Mouse (Mus musculus) T-helper 17 cell (primary cell): ENCODE results near the gene 4933434E20Rik.

ENCODE experiments used
- in situ Hi-C, 2 experiments: fragments of 300-600 bp; cut with MboI, MseI; formaldehyde crosslinking; loops; 1 replicate in 1 of 2; 2 replicates in 1 of 2; pipeline ENCODE4 v1.15.1; 2025; ENCODE audit warnings: high pct_unique_total_duplicates in 2 of 2

4933434E20Rik gene

GRCm38 (mm10) chr3:90051441-90052350 lies at the start of gene 4933434E20Rik:
Gene 4933434E20Rik, plus strand, starts transcription at chr3:90051636.
- in situ Hi-C loops: no loop called here

DNA sequence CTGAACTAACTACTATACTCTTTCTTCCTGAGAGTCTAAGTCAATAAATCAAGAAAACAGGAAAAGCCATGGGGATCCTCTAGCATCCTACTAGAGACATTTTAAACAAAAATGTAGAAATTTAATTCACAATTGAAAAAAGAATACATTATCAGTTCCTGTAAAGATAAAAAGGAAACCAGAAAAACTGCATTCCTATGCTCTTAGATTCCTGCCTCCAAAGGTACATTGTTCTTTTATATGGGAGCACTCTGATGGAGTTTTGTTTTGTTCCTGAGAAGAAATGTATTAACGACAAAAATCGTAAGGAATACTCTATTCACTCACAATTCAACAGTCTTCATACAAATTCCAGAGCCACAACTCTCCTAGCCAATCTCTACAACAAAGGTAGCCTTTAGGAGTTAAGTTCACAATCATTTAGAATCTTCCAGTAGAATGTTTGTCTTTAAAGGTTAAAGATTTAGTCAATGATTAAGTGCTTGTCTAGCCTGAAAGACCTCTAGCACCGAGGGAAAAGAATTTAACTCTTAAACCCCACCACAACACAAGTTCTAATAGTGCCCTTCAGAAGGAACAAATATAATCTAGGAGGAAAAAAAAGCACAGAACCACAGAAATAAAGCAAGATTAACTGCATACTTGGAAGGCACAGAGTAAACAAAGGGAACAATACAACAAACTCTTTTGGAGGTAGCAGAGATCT lies 47.2 kb upstream of the 4933434E20Rik start:
- in situ Hi-C loops: no loop called here

GRCm38 (mm10) chr3:90010291-90010690 lies 41.1 kb upstream of the 4933434E20Rik start:
- in situ Hi-C loops: loop anchor here in 1 of 2 experiments (10.0 kb wide), 1 partner anchor 345 kb away; no protein-coding TSS in a partner anchor

DNA sequence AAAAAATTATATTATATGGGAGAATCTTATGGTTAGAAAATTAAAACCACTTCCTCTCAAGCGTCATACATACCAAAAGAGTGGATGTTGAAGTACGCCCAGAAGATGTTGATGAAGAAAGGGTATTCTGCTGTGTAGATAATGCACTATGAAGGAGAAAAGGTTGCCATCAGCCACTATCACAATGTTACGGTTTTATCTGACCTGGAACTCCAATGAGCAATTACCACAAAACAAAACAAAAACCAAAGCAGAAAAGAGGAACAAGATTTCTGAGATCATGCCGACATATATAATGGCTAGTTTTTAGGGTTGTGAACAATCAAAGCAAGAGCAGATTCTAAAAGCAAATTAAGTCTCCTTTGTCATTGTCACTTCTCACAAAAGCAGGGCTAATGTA lies 34.8 kb upstream of the 4933434E20Rik start:
- in situ Hi-C loops: loop anchor here (5.0 to 10.0 kb wide), 2 partner anchors 338 to 1704 kb away; no protein-coding TSS in a partner anchor

- in situ Hi-C loops: loop anchor here in 1 of 2 experiments (5.0 to 10.0 kb wide), 2 partner anchors 1337 to 1720 kb away; no protein-coding TSS in a partner anchor
Measured at GRCm38 (mm10) chr3:90034653-90035052, 16.8 kb upstream of the 4933434E20Rik start.

DNA sequence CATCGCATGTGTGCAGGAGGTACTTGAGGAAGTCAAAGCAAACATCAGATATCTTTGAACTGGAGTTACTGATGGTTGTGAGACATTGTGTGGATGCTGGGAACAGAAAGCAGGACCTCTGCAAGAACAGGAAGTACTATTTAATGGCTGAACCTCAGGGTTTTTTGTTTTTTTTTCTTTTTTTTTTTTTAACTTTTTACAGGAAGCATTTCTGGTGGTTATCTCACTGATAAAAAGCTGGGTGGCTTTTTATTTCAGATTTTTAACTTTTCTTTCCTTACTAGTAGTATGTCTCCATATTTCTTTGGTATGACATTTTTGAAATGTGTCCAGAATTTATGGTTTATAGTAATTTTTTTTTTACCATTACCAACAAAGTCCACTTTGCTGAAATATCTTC lies 15.2 kb upstream of the 4933434E20Rik start:
- in situ Hi-C loops: loop anchor here in 1 of 2 experiments (5.0 to 10.0 kb wide), 2 partner anchors 1339 to 1721 kb away; no protein-coding TSS in a partner anchor

- in situ Hi-C loops: no loop called here
Measured at GRCm38 (mm10) chr3:90049691-90050090, 1.7 kb upstream of the 4933434E20Rik start.

DNA sequence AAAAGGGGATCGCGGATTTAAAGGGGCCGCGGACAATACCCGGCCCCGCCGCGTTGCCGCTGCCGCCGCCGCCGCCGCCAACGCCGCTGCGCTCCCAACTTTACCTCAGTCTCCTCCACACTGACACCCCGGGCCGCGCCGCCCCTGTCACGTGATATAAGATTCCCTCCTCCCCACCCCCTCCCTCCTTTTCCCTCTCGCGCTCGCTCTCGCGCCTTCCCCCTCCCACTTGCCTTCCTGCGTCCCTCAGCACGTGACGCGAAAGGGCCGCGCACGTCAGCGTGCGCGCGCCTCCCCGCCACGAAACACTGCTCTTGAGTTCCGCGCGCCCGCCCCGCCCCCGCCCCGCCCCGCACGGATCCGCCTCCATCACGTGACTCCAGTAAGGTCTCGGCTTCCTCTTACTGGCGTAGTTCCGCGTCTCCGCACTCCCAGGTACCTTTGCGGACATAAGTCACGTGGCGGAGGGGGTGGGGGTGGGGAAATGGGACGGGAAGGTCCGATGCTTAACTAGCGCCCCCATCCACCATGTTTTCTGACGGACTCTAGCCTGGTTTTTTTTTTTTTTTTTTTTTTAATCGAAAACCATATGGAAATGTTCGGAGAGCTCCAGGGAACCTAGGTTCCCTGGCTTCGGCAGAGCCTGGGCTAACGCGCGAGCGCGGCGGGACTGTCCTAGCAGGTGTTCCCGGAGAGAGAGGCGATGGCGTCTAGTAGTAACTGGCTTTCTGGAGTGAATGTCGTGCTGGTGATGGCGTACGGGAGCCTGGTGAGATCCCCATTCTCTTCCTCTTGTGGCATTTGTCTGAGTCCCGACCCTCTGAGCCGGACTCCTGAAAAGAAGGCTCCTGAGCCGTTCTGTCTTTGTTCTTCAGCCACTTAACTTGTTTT lies 1.2 kb downstream of the 4933434E20Rik start, which contains the start of gene Ubap2l:
Gene Ubap2l (minus strand): TSS at position 278 of the 891 bp plus-strand sequence.
- in situ Hi-C loops: no loop called here

DNA sequence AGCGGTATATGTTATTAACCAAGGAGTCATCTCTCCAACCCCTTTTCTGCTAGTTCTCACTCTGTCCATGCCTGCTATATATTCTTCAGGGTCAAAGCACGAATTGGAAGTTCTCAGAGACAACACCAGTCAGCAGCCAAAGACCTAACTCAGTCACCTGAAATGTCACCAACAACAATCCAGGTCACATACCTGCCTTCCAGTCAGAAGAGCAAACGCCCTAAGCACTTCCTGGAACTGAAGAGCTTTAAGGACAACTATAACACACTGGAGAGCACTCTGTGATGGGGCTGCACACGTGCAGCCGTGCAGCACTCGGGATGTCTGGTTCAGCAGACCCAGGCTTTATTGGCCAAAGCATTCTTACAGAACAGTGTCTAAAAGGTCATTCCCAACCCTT lies 10.1 kb downstream of the 4933434E20Rik start:
- in situ Hi-C loops: no loop called here

- in situ Hi-C loops: no loop called here
Measured at GRCm38 (mm10) chr3:90062539-90062938, 11.1 kb downstream of the 4933434E20Rik start.

- in situ Hi-C loops: no loop called here
Measured at GRCm38 (mm10) chr3:90064383-90064782, 12.9 kb downstream of the 4933434E20Rik start.

DNA sequence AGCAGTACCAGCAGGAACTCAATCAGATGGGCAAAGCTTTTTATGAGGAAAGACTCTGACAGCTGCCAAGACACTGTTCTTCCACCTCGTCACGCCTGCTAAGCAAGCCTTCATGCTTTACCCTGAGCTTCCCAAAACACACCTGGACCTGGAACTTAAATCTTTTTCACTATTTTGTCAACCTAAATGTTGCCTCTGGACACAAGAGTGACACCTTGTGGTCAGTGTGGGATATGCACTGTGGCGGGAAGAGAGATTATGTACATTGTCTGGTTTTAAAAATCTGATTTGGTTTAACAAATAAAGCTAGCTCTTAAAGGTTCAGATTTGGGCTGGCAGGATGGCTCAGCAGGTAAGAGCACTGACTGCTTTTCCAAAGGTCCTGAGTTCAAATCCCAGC lies 14.1 kb downstream of the 4933434E20Rik start:
- in situ Hi-C loops: no loop called here

- in situ Hi-C loops: no loop called here
Measured at GRCm38 (mm10) chr3:90067851-90068250, 16.4 kb downstream of the 4933434E20Rik start.

GRCm38 (mm10) chr3:90069688-90070087 lies 18.3 kb downstream of the 4933434E20Rik start:
- in situ Hi-C loops: loop anchor here in 1 of 2 experiments (5.0 kb wide), 1 partner anchor 112 kb away; no protein-coding TSS in a partner anchor

GRCm38 (mm10) chr3:90072294-90072693 lies 20.9 kb downstream of the 4933434E20Rik start, which contains the start of gene Tpm3:
Gene Tpm3, plus strand, starts transcription at chr3:90072649.
- in situ Hi-C loops: loop anchor here in 1 of 2 experiments (5.0 kb wide), 1 partner anchor 115 kb away; no protein-coding TSS in a partner anchor

DNA sequence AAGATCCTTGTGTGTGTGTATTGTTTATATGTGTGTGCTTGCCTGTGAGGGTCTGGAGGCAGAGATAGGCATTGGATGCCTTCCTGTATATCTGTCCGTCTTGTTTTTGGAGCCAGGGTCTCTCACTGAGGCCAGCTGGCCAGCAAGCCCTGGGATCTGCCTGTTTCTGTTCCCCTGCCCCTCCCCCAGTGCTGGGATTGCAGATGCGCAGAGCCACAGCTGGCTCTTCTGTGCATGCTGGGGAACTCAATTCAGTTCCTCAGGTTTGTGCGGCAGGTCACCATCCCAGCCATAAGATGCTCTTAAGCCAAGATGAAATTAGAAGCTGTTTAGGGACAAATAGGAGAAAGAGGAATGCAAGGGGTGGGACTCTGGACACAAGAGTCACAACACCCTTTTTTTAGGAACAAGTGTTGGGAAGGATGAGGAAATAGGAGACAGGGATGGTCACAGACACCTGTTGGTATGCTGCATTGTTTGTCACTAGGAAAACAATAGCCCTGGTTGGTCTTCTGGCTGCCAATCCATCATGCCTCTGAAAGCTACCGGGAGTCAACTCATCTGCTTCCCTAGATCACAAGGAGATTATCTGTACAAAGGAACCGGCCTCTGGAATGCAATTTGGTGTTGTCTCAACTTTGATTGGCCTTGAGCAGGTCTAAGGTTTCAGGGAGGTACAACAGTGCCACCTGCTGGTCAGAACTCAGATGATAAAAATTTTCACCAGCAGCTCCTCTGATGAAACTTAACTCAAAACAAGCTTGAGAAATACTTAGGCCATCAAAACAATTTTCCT lies 25.7 kb downstream of the 4933434E20Rik start:
- in situ Hi-C loops: loop anchor here in 1 of 2 experiments (5.0 kb wide), 1 partner anchor 80 kb away; the partner anchor contains the start of gene Hax1

DNA sequence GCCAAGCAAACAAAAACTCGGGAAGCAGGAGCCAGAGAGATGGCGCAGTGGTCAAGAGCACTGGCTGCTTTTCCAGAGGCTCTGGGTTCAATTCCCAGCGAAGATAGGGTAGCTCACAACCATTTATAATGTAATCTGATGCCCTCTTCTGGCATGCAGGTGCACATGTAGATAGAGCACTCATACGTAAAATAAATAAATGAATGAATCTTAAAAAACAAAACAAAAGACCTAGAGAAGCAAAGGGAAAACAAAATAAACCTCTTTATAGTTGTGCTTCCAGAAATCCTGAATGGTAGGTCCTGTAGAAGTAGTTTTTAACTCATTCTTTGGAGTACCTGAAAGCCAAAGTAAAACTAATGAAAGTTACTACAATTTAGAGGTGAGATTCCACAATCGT lies 26.8 kb downstream of the 4933434E20Rik start:
- in situ Hi-C loops: loop anchor here in 1 of 2 experiments (5.0 kb wide), 1 partner anchor 81 kb away; the partner anchor contains the start of gene Hax1

- in situ Hi-C loops: loop anchor here in 1 of 2 experiments (5.0 kb wide), 1 partner anchor 82 kb away; the partner anchor contains the start of gene Hax1
Measured at GRCm38 (mm10) chr3:90079133-90079762, 27.8 kb downstream of the 4933434E20Rik start.
